Mouse (Mus musculus): ENCODE measurements around the gene Matk. TPM values are rescaled to one million over a fixed set of nuclear protein-coding genes. Genes with fewer than 3 reads are reported as not detected.
"Not testable (repeated sequence)": the region's sequence is repeated elsewhere in the genome, so short reads cannot be mapped to it uniquely, and the experiment has no call there.

Matk gene
- polyA plus RNA-seq, 1 experiment from 2014 or later: 44.2 TPM

- 53% methylated on average over 2 of the region's 2 CpGs for WGBS
- not testable (repeated sequence) for H3K4me3 ChIP-seq (replicated peaks; ENCODE audit: low read length); H3K9me3 ChIP-seq (ENCODE audit: control insufficient read depth, low read length); ATAC-seq; H3K4me2 ChIP-seq (ENCODE audit: low read length); H3K27ac ChIP-seq (ENCODE audit: low read length); H3K36me3 ChIP-seq (ENCODE audit: control insufficient read depth, insufficient read depth); H3K27me3 ChIP-seq (replicated peaks; ENCODE audit: control insufficient read depth, insufficient read depth, low read length); H3K9ac ChIP-seq (replicated peaks; ENCODE audit: low read depth, low read length)
- peaks cover 11% of the 10 kb centered on the region for H3K4me1 ChIP-seq (replicated peaks; ENCODE audit: control insufficient read depth, insufficient read depth, low read length)
Observed at GRCm38 (mm10) chr10:81223731-81224130, 29.0 kb upstream of the Matk start.

- no peaks in the 10 kb centered on the region for H3K27me3 ChIP-seq (replicated peaks; ENCODE audit: control insufficient read depth, insufficient read depth, low read length)
- H3K4me2 ChIP-seq (ENCODE audit: low read length): peak overlapping the region; percentile 73
- H3K27ac ChIP-seq (ENCODE audit: low read length): peak overlapping the region; percentile 95
- H3K9ac ChIP-seq (replicated peaks; ENCODE audit: low read depth, low read length): peak overlapping the region; percentile 95
- no peaks in the 10 kb centered on the region for H3K9me3 ChIP-seq (ENCODE audit: control insufficient read depth, low read length)
- ATAC-seq: peak; percentile 19
- WGBS: 10% methylated on average over 20 of the region's 20 CpGs
- no peaks in the 10 kb centered on the region for H3K36me3 ChIP-seq (ENCODE audit: control insufficient read depth, insufficient read depth)
- peak overlapping the region; percentile 81 for H3K4me3 ChIP-seq (replicated peaks; ENCODE audit: low read length)
- H3K4me1 ChIP-seq (replicated peaks; ENCODE audit: control insufficient read depth, insufficient read depth, low read length): peaks cover 39% of the 10 kb centered on the region
Observed at GRCm38 (mm10) chr10:81229735-81230437, 22.8 kb upstream of the Matk start.

GRCm38 (mm10) chr10:81230438-81231332 is 22.1 kb upstream of the Matk start, which contains the start of gene Atcay:
Atcay (minus strand) TSS chr10:81230833.
- H3K4me1 ChIP-seq (replicated peaks; ENCODE audit: control insufficient read depth, insufficient read depth, low read length): peaks cover 39% of the 10 kb centered on the region

DNA sequence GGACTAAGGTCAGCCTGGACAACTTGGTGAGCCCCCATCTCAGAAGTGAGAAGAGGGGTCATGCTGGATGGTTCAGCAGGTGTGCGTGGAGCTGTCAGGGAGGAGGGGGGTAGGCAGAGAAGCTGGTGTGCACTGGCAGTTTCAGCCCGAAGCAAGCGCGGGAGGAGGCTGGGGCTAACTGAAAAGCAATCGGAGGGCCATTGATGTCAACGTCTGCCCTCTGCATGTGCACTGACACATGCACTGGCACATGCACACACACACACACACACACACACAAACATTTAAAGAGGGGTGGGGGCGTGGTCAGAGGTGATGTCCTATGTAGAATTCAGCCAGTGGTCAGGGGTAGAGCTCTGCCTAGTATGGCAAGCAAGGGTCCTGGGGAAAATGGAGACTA is 21.3 kb upstream of the Matk start:
- WGBS: 51% methylated on average over 7 of the region's 7 CpGs
- peaks cover 39% of the 10 kb centered on the region for H3K4me1 ChIP-seq (replicated peaks; ENCODE audit: control insufficient read depth, insufficient read depth, low read length)
- H3K4me2 ChIP-seq (ENCODE audit: low read length): peak overlapping the region; percentile 73
- H3K27ac ChIP-seq (ENCODE audit: low read length): peak overlapping the region; percentile 95
- no peaks in the 10 kb centered on the region for H3K9me3 ChIP-seq (ENCODE audit: control insufficient read depth, low read length)
- peak overlapping the region; percentile 81 for H3K4me3 ChIP-seq (replicated peaks; ENCODE audit: low read length)
- no peaks in the 10 kb centered on the region for H3K36me3 ChIP-seq (ENCODE audit: control insufficient read depth, insufficient read depth)
- H3K9ac ChIP-seq (replicated peaks; ENCODE audit: low read depth, low read length): peak overlapping the region; percentile 95; the same call in 1 of the 2 replicates
- no peak for ATAC-seq
- no peaks in the 10 kb centered on the region for H3K27me3 ChIP-seq (replicated peaks; ENCODE audit: control insufficient read depth, insufficient read depth, low read length)

More at GRCm38 (mm10) chr10:81230438-81231332, 22.1 kb upstream of the Matk start, which contains the start of gene Atcay:
- H3K4me3 ChIP-seq (replicated peaks; ENCODE audit: low read length): peak within 1 kb of the TSS; percentile 81
- peak within 1 kb of the TSS; percentile 95 for H3K27ac ChIP-seq (ENCODE audit: low read length)
- no peaks in the 10 kb centered on the region for H3K27me3 ChIP-seq (replicated peaks; ENCODE audit: control insufficient read depth, insufficient read depth, low read length)
- H3K36me3 ChIP-seq (ENCODE audit: control insufficient read depth, insufficient read depth): no peaks in the 10 kb centered on the region
- peak within 1 kb of the TSS; percentile 73 for H3K4me2 ChIP-seq (ENCODE audit: low read length)
- ATAC-seq: peak; percentile 96
- peak within 1 kb of the TSS; percentile 95 for H3K9ac ChIP-seq (replicated peaks; ENCODE audit: low read depth, low read length)
- no peaks in the 10 kb centered on the region for H3K9me3 ChIP-seq (ENCODE audit: control insufficient read depth, low read length)
- WGBS: 3% methylated on average over 27 of the region's 27 CpGs

DNA sequence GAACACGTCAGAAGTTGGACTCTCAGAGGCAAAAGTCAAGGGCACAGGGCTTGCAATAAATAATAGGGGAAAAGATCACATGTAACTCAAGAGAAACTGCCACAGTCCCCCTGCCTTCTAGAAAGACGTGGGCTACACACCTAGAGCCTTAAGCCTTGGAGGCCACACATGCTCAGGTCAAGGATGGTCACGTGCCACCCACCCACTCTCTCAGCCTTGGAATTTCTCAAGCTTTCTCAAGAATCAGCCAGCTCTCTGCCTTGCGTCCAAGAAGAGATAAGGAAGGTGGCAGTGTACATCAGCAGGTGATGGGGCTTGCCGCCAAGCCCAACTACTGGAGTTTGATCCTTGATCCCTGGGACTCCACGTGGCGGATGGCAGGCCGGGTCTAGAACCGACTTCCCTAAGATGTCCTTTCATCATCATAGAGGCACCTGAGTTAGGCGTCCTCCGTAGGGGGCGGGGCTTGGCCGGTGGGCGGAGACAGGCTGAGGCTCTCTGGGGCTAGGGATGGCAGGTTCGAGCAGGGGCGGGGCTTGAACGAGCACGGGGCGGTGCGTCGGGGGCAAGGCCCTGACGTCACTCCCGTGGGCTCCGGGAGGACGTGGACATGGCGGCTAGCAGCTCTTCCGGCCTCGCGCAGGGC is 20.0 kb upstream of the Matk start, which contains the start of gene Zfr2:
Zfr2 (plus strand) TSS at position 576 of the 646 bp plus-strand sequence.
- H3K4me3 ChIP-seq (replicated peaks; ENCODE audit: low read length): peak within 1 kb of the TSS; percentile 77
- WGBS: 8% methylated on average over 29 of the region's 29 CpGs

GRCm38 (mm10) chr10:81233226-81233585 is 19.5 kb upstream of the Matk start:
- Histone ChIP-seq H3K4me3 (replicated peaks; ENCODE audit: low read length) (peak overlapping the region; percentile 77), H3K9me3 (ENCODE audit: control insufficient read depth, low read length) (no peaks in the 10 kb centered on the region), H3K27ac (ENCODE audit: low read length) (no peak overlapping the region), H3K36me3 (ENCODE audit: control insufficient read depth, insufficient read depth) (no peaks in the 10 kb centered on the region), H3K9ac (replicated peaks; ENCODE audit: low read depth, low read length) (peak overlapping the region; percentile 82), H3K4me2 (ENCODE audit: low read length) (peak overlapping the region; percentile 72), H3K4me1 (replicated peaks; ENCODE audit: control insufficient read depth, insufficient read depth, low read length) (peaks cover 33% of the 10 kb centered on the region), H3K27me3 (replicated peaks; ENCODE audit: control insufficient read depth, insufficient read depth, low read length) (no peaks in the 10 kb centered on the region)
- WGBS: under 1% methylated on average over 26 of the region's 28 CpGs
- ATAC-seq: peak; percentile 11; the same call in 1 of the 2 replicates

More for the DNA sequence above, 20.0 kb upstream of the Matk start, which contains the start of gene Zfr2:
- Histone ChIP-seq H3K27me3 (replicated peaks; ENCODE audit: control insufficient read depth, insufficient read depth, low read length) (no peaks in the 10 kb centered on the region), H3K36me3 (ENCODE audit: control insufficient read depth, insufficient read depth) (no peaks in the 10 kb centered on the region), H3K9me3 (ENCODE audit: control insufficient read depth, low read length) (no peaks in the 10 kb centered on the region), H3K27ac (ENCODE audit: low read length) (no peak within 1 kb of the TSS), H3K9ac (replicated peaks; ENCODE audit: low read depth, low read length) (peak within 1 kb of the TSS; percentile 82), H3K4me1 (replicated peaks; ENCODE audit: control insufficient read depth, insufficient read depth, low read length) (peaks cover 38% of the 10 kb centered on the region), H3K4me2 (ENCODE audit: low read length) (peak within 1 kb of the TSS; percentile 72)
- peak; percentile 64 for ATAC-seq

DNA sequence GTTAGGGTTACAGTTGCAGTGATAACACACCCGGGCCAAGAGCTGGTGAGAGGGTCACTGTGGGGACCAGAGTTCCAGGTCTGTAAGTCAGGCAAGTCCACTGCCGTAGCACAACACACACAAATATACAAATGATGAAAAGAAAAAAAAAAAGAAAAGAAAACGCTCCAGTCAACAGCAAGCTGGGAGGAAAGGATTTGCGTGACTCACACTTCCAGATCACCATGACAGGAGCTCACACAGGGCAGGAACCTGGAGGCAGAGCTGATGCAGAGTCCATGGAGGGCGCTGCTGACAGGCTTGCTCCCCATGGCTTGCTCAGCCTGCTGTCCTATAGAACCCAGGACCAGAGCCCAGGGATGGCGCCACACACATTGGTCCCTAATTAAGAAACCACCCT is 18.5 kb upstream of the Matk start:
- H3K27ac ChIP-seq (ENCODE audit: low read length): no peak overlapping the region
- H3K4me1 ChIP-seq (replicated peaks; ENCODE audit: control insufficient read depth, insufficient read depth, low read length): peaks cover 23% of the 10 kb centered on the region
- no peak overlapping the region for H3K4me2 ChIP-seq (ENCODE audit: low read length)
- no peaks in the 10 kb centered on the region for H3K9me3 ChIP-seq (ENCODE audit: control insufficient read depth, low read length)
- no peak for ATAC-seq
- WGBS: 85% methylated on average over 6 of the region's 6 CpGs
- no peak overlapping the region for H3K4me3 ChIP-seq (replicated peaks; ENCODE audit: low read length)
- H3K27me3 ChIP-seq (replicated peaks; ENCODE audit: control insufficient read depth, insufficient read depth, low read length): no peaks in the 10 kb centered on the region; the same call in 1 of the 2 replicates
- H3K9ac ChIP-seq (replicated peaks; ENCODE audit: low read depth, low read length): no peak overlapping the region
- H3K36me3 ChIP-seq (ENCODE audit: control insufficient read depth, insufficient read depth): no peaks in the 10 kb centered on the region

DNA sequence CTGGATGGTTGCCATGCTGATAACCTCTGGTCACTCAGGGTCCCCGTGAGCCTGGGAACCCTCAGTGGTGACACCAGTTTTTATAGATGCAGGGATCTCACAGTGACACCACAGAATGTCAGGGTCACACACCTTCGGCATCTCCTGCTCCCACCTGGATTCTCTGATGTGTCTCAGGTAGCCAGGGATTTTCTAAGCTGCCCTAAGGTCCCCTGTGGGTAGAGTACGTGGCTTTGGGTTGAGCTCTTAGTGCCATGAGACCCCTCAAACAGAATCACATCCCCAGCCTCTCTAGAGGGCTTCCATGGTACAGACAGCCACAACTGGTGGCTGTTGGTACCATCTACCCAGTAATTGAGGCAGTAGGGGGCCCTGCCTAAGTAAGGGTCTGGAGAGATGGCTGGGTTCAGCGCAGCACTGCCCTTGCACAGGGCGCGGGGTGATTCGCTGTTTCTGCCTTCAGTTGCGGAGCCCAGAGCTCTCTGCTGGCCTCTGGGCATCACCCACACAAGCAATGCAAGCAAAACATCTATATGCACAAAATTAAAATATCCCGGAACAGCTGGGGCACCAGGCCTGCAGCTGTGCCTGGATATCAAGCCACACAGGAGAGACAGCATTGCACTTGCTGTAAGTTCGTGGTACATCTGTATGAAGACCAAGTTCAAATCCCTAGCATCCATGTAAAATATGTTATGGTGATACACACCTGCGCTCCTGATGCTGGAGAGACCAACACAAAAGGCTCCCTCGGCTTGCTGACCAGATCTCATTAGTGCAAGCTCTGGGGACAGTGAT is 16.1 kb upstream of the Matk start:
- Histone ChIP-seq H3K4me1 (replicated peaks; ENCODE audit: control insufficient read depth, insufficient read depth, low read length) (peaks cover 10% of the 10 kb centered on the region), H3K27ac (ENCODE audit: low read length) (no peak overlapping the region), H3K36me3 (ENCODE audit: control insufficient read depth, insufficient read depth) (no peaks in the 10 kb centered on the region), H3K9me3 (ENCODE audit: control insufficient read depth, low read length) (no peaks in the 10 kb centered on the region), H3K4me2 (ENCODE audit: low read length) (no peak overlapping the region), H3K9ac (replicated peaks; ENCODE audit: low read depth, low read length) (no peak overlapping the region), H3K27me3 (replicated peaks; ENCODE audit: control insufficient read depth, insufficient read depth, low read length) (peaks cover 12% of the 10 kb centered on the region), H3K4me3 (replicated peaks; ENCODE audit: low read length) (no peak overlapping the region)
- ATAC-seq: no peak
- WGBS: 89% methylated on average over 12 of the region's 12 CpGs
